In genomic region chr8:121673153-121673552, GRCm38 (mm10) we compare ENCODE assay signal across 17 mouse cellular contexts. TPM values are rescaled to one million over a fixed set of nuclear protein-coding genes. Genes with fewer than 3 reads are reported as not detected.
DNase-seq lines count a peak whose midpoint lies in the region; ATAC-seq and TF ChIP-seq lines count a peak whose summit lies in the region.
"Had no signal": no experiment of that assay in that cellular context is flagged by ENCODE, and none has a peak within 500 bp of the region (broad histone marks: within the 10 kb centered on the region; RNA-seq: fewer than 3 reads in every experiment).

No protein-coding gene starts in this region.

- no peaks in the 10 kb centered on the region for H3K36me3 ChIP-seq in midbrain, embryonic 13.5 days
- no peaks in the 10 kb centered on the region for H3K36me3 ChIP-seq in midbrain, embryonic 11.5 days (ENCODE audit: control insufficient read depth, insufficient read depth, low read length)
- H3K36me3 ChIP-seq: embryonic facial prominence, embryonic 13.5 days; limb, embryonic 10.5 days had no signal

- ATAC-seq in midbrain, embryonic 13.5 days: 0 out of 2 replicates have a peak, but pooled peaks have one; percentile 2
- ATAC-seq in midbrain, embryonic 11.5 days (ENCODE audit: low FRiP score): no peak

- peaks cover 14% of the 10 kb centered on the region for H3K4me1 ChIP-seq in midbrain, embryonic 13.5 days (replicated peaks)
- 0 out of 2 replicates have a peak, but pooled peaks cover 2% of the 10 kb centered on the region for H3K4me1 ChIP-seq in midbrain, embryonic 11.5 days (ENCODE audit: control insufficient read depth, insufficient read depth, low read length)
- peaks cover 12% of the 10 kb centered on the region for H3K4me1 ChIP-seq in lung, adult 2 months (ENCODE audit: control insufficient read depth, insufficient read depth, low read length)
- H3K4me1 ChIP-seq in olfactory bulb, adult 2 months (ENCODE audit: control insufficient read depth, insufficient read depth, low read length): peaks cover 40% of the 10 kb centered on the region

- H3K27me3 ChIP-seq in midbrain, embryonic 13.5 days: no peaks in the 10 kb centered on the region
- no peaks in the 10 kb centered on the region for H3K27me3 ChIP-seq in midbrain, embryonic 11.5 days (ENCODE audit: control insufficient read depth, insufficient read depth, low read length)
- H3K27me3 ChIP-seq: embryonic facial prominence, embryonic 13.5 days had no signal

- H3K9ac ChIP-seq in midbrain, embryonic 13.5 days (replicated peaks): no peak overlapping the region
- H3K9ac ChIP-seq in midbrain, embryonic 11.5 days (ENCODE audit: low read length): no peak overlapping the region
- H3K9ac ChIP-seq: embryonic facial prominence, embryonic 13.5 days had no signal

- DNase-seq in midbrain, embryonic 11.5 days (ENCODE audit: low spot score, missing footprints): no peak
- DNase-seq in lung, adult 2 months: peak; percentile 47
- peak; percentile 49 for DNase-seq in lung, postnatal 10 days
- DNase-seq in frontal cortex, postnatal 10 days (ENCODE audit: low spot score in 2 of 2): no peak
- DNase-seq in layer of hippocampus, postnatal 36 days: no peak
- DNase-seq: adrenal gland, postnatal 36 days; cerebellum, adult 8-10 months; right cerebral cortex, adult 18-20 months; spleen, adult 18-20 months; thymus, adult 18-20 months had no signal

- no peak for TF ChIP-seq POLR2A in lung, adult 2 months (IDR thresholded peaks at IDR 0.05; ENCODE audit: borderline replicate concordance, extremely low read depth, low read depth, low read length)
- no peak for TF ChIP-seq POLR2A in olfactory bulb, adult 2 months (IDR thresholded peaks at IDR 0.05; ENCODE audit: insufficient read depth, low read depth, low read length)

- H3K4me2 ChIP-seq in midbrain, embryonic 13.5 days (replicated peaks): no peak overlapping the region
- H3K4me2 ChIP-seq in midbrain, embryonic 11.5 days: no peak overlapping the region
- H3K4me2 ChIP-seq: embryonic facial prominence, embryonic 13.5 days; liver, embryonic 11.5 days had no signal

- TF ChIP-seq CTCF in lung, adult 2 months (IDR thresholded peaks at IDR 0.05; ENCODE audit: insufficient read depth, low read length): no peak
- no peak for TF ChIP-seq CTCF in olfactory bulb, adult 2 months (IDR thresholded peaks at IDR 0.05; ENCODE audit: insufficient read depth, low read depth, low read length)

- H3K9me3 ChIP-seq in midbrain, embryonic 13.5 days: no peaks in the 10 kb centered on the region
- H3K9me3 ChIP-seq in midbrain, embryonic 11.5 days (ENCODE audit: control insufficient read depth, low read length): no peaks in the 10 kb centered on the region
- H3K9me3 ChIP-seq: embryonic facial prominence, embryonic 13.5 days; limb, embryonic 10.5 days had no signal

- H3K4me3 ChIP-seq in midbrain, embryonic 13.5 days (replicated peaks): no peak overlapping the region
- H3K4me3 ChIP-seq in midbrain, embryonic 11.5 days (ENCODE audit: low read depth, low read length): no peak overlapping the region
- H3K4me3 ChIP-seq in lung, adult 2 months (replicated peaks; ENCODE audit: extremely low read depth, low read depth, low read length): no peak overlapping the region
- H3K4me3 ChIP-seq in olfactory bulb, adult 2 months (ENCODE audit: insufficient read depth, low read depth, low read length): no peak overlapping the region
- H3K4me3 ChIP-seq: embryonic facial prominence, embryonic 13.5 days; limb, embryonic 10.5 days had no signal

- H3K27ac ChIP-seq in midbrain, embryonic 13.5 days: peak overlapping the region; percentile 12; the same call in 1 of the 2 replicates
- H3K27ac ChIP-seq in midbrain, embryonic 11.5 days (ENCODE audit: low read depth, low read length): no peak overlapping the region
- H3K27ac ChIP-seq in olfactory bulb, adult 2 months (ENCODE audit: insufficient read depth, low read depth, low read length): peak overlapping the region; percentile 90
- H3K27ac ChIP-seq: embryonic facial prominence, embryonic 13.5 days; limb, embryonic 10.5 days had no signal

- WGBS in midbrain, embryonic 13.5 days: 61% methylated on average over 4 of the region's 4 CpGs
- WGBS in midbrain, embryonic 11.5 days: 67% methylated on average over 4 of the region's 4 CpGs
- 51% methylated on average over 4 of the region's 4 CpGs for WGBS in lung, adult 2 months
- WGBS in olfactory bulb, adult 2 months: 59% methylated on average over 4 of the region's 4 CpGs

RNA-seq across cellular contexts. Expression of gene Zcchc14, which starts 20.5 kb away (rescaled TPM):
- polyA plus RNA-seq in midbrain, embryonic 13.5 days (2015; fragmentation: Nextera tagmentation; extraction: Ambion mirVana): 27.6 and 29.5 TPM in 2 replicates
- 20.7 and 22.7 TPM in 2 replicates for polyA plus RNA-seq in midbrain, embryonic 11.5 days (2014; fragmentation: Nextera tagmentation; extraction: Ambion mirVana)
- polyA plus RNA-seq in lung, adult 2 months (2012; rRNA removed): 40.8 and 50.9 TPM in 2 replicates
- not detected in 2 replicates for polyA plus RNA-seq in olfactory bulb, adult 2 months (2012; ENCODE audit: insufficient read depth, insufficient read length, low replicate concordance, missing spikeins)
- total RNA-seq in layer of hippocampus, postnatal 36 days (2021): 100 to 1,000 TPM in 1 of 2 experiments, 10 to 100 TPM in 1; 93.6 to 102 TPM

RNA-seq across cellular contexts. Expression of gene Jph3, which starts 56.3 kb away (rescaled TPM):
- polyA plus RNA-seq in midbrain, embryonic 13.5 days (2015; fragmentation: Nextera tagmentation; extraction: Ambion mirVana): 62.3 and 65.4 TPM in 2 replicates
- 10.2 and 10.4 TPM in 2 replicates for polyA plus RNA-seq in midbrain, embryonic 11.5 days (2014; fragmentation: Nextera tagmentation; extraction: Ambion mirVana)
- 0.06 and 0.10 TPM in 2 replicates for polyA plus RNA-seq in lung, adult 2 months (2012; rRNA removed)
- 104 TPM in 1 of 2 replicates, not detected in the other for polyA plus RNA-seq in olfactory bulb, adult 2 months (2012; ENCODE audit: insufficient read depth, insufficient read length, low replicate concordance, missing spikeins)
- total RNA-seq in layer of hippocampus, postnatal 36 days (2021): 100 to 1,000 TPM; 310 to 313 TPM
- total RNA-seq: gastrocnemius, adult 8-10 months; hematopoietic stem cell, adult 5-6 weeks had no signal

Comparison
In these comparisons a context has a peak if more than half of its experiments do, and no peak if none do; other contexts are left out.
1. DNase-seq: peak in lung, adult 2 months (single experiment) and lung, postnatal 10 days (single experiment); none in midbrain, embryonic 11.5 days (single experiment), frontal cortex, postnatal 10 days (0 of 2) and layer of hippocampus, postnatal 36 days (0 of 2).
2. RNA of gene Jph3, which starts 56.3 kb away (polyA plus RNA-seq): 104 TPM in olfactory bulb, adult 2 months, 62.3 to 65.4 TPM in midbrain, embryonic 13.5 days and 10.2 to 10.4 TPM in midbrain, embryonic 11.5 days; 0.06 to 0.10 TPM in lung, adult 2 months; every median in the first group is over 10 times any median in the second.